Mouse (Mus musculus) ES-E14 (cell line): ENCODE measurements at regions not wholly inside any gene's neighbourhood (a gene's known extent, or its start where the extent isn't known, plus 50 kb on each side); places are given as distances from the start of the nearest gene placed in this dataset.

Source experiments
- CHD2 ChIP-seq: IDR thresholded peaks from 2 replicates; pipeline ENCODE4 v1.6.1; 2014; ENCODE audit warnings: mild to moderate bottlenecking, low read depth, low read length, inconsistent platforms
- HCFC1 ChIP-seq: IDR thresholded peaks from 2 replicates; pipeline ENCODE4 v1.6.1; 2012; ENCODE audit warnings: low read length, inconsistent platforms, borderline replicate concordance; ENCODE audit not compliant: insufficient read depth

DNA sequence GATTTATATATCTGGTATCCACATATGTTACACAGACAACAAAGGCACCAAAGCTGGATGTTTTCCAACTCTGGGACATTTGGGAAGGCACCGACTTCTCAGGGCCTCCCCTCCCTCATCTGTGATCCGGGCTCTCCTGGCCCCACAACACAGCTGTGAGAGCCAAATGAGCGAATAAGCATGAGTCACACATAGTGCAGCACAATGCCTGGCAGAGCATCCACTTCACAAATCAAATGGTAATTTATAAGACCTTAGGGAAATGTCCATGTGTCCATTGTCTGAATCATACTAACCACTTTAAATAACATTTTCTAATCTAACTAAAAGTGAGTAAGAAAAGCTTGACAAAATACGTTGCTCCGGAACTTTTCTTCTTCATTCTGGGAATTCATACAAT is 135.6 kb upstream of the Mctp2 start:
- TF ChIP-seq HCFC1 (no peak), CHD2 (no peak)
